Comparison of ENCODE assay signal across 12 mouse cellular contexts in the genomic region with DNA sequence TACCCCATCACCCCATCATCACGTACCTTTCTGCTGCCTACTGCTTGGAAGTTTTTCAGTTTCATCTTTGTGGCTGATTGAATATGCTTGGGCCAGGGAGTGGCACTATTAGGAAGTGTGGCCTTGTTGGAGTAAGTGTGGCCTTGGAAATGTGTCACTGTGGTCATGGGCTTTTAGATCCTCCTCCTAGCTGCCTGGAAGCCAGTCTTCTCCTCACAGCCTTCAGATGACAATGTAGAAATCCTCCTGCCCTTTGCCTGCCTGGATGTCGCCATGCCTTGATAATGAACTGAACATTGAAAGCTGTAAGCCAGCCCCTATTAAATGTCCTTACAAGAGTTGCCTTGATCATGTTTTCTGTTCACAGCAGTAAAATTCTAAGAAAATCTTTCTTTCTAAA.
"Had no signal": no experiment of that assay in that cellular context is flagged by ENCODE, and none has a peak within 500 bp of the region (broad histone marks: within the 10 kb centered on the region; RNA-seq: fewer than 3 reads in every experiment).

No protein-coding gene starts in this region.

- DNase-seq: lung, embryonic 14.5 days; lung, postnatal 10 days; lung, postnatal 4 days; midbrain, embryonic 14.5 days; retina, postnatal 1 day; right cerebral cortex, adult 18-20 months; right cerebral cortex, postnatal 25 days; right cerebral cortex, postnatal 4 days; spleen, adult 18-20 months; thymus, adult 18-20 months; thymus, postnatal 14 days; thymus, postnatal 36 days had no signal
